8 mouse cellular contexts compared by ENCODE assay signal in genomic region chr13:97007501-97008265, GRCm38 (mm10). TPM values are rescaled to one million over a fixed set of nuclear protein-coding genes. Genes with fewer than 3 reads are reported as not detected.
DNase-seq lines count a peak whose midpoint lies in the region; ATAC-seq lines count a peak whose summit lies in the region.

No protein-coding gene starts in this region.

- no peaks in the 10 kb centered on the region for H3K9me3 ChIP-seq in heart, embryonic 14.5 days (ENCODE audit: control insufficient read depth, low read length)
- H3K9me3 ChIP-seq in embryonic facial prominence, embryonic 10.5 days, result no peaks in the 10 kb centered on the region
- no peaks in the 10 kb centered on the region for H3K9me3 ChIP-seq in hindbrain, embryonic 14.5 days (ENCODE audit: control insufficient read depth, low read length)
- no peaks in the 10 kb centered on the region for H3K9me3 ChIP-seq in liver, embryonic 13.5 days (replicated peaks)

- peaks cover 0 to 8% of the 10 kb centered on the region in 2 experiments; a peak in 2 of 4 replicates for H3K4me1 ChIP-seq in heart, embryonic 14.5 days (ENCODE audit: control insufficient read depth in 2 of 2, insufficient read depth in 2 of 2, low read length in 2 of 2)
- peaks cover 8% of the 10 kb centered on the region; the same call in 1 of the 2 replicates for H3K4me1 ChIP-seq in embryonic facial prominence, embryonic 10.5 days
- no peaks in the 10 kb centered on the region for H3K4me1 ChIP-seq in hindbrain, embryonic 14.5 days (replicated peaks; ENCODE audit: control insufficient read depth, insufficient read depth, low read length)
- peaks cover 20% of the 10 kb centered on the region for H3K4me1 ChIP-seq in liver, embryonic 13.5 days (replicated peaks)

- H3K4me3 ChIP-seq in heart, embryonic 14.5 days (ENCODE audit: control insufficient read depth in 1 of 2, insufficient read depth in 1 of 2, low read depth in 1 of 2, low read length in 2 of 2), result peak overlapping the region; percentile 49 to 51
- peak overlapping the region; percentile 58 for H3K4me3 ChIP-seq in embryonic facial prominence, embryonic 10.5 days
- peak overlapping the region; percentile 35 for H3K4me3 ChIP-seq in hindbrain, embryonic 14.5 days (replicated peaks; ENCODE audit: low read length)
- peak overlapping the region; percentile 53 for H3K4me3 ChIP-seq in liver, embryonic 13.5 days (replicated peaks)

- H3K9ac ChIP-seq in heart, embryonic 14.5 days (ENCODE audit: low read length), result peak overlapping the region; percentile 25
- peak overlapping the region; percentile 47 for H3K9ac ChIP-seq in hindbrain, embryonic 14.5 days
- H3K9ac ChIP-seq in liver, embryonic 13.5 days, result peak overlapping the region; percentile 59

- peak overlapping the region; percentile 94 for H3K4me2 ChIP-seq in heart, embryonic 14.5 days (ENCODE audit: low read length)
- peak overlapping the region; percentile 75 for H3K4me2 ChIP-seq in hindbrain, embryonic 14.5 days (replicated peaks)
- H3K4me2 ChIP-seq in liver, embryonic 13.5 days, result peak overlapping the region; percentile 80

- no peaks in the 10 kb centered on the region for H3K27me3 ChIP-seq in heart, embryonic 14.5 days (ENCODE audit: control insufficient read depth, insufficient read depth, low read length)
- H3K27me3 ChIP-seq in embryonic facial prominence, embryonic 10.5 days (replicated peaks; ENCODE audit: low read depth, poor library complexity, severe bottlenecking), result peaks cover 11% of the 10 kb centered on the region
- no peaks in the 10 kb centered on the region for H3K27me3 ChIP-seq in hindbrain, embryonic 14.5 days (ENCODE audit: control insufficient read depth, insufficient read depth, low read length)
- H3K27me3 ChIP-seq in liver, embryonic 13.5 days, result peaks cover 6% of the 10 kb centered on the region

- no peaks in the 10 kb centered on the region for H3K36me3 ChIP-seq in heart, embryonic 14.5 days (ENCODE audit: control insufficient read depth, insufficient read depth, low read length)
- H3K36me3 ChIP-seq in embryonic facial prominence, embryonic 10.5 days (replicated peaks), result no peaks in the 10 kb centered on the region
- H3K36me3 ChIP-seq in hindbrain, embryonic 14.5 days (replicated peaks; ENCODE audit: control insufficient read depth, insufficient read depth), result no peaks in the 10 kb centered on the region
- no peaks in the 10 kb centered on the region for H3K36me3 ChIP-seq in liver, embryonic 13.5 days

- 3% methylated on average over 18 of the region's 21 CpGs for WGBS in heart, embryonic 14.5 days
- WGBS in embryonic facial prominence, embryonic 10.5 days, result 2% methylated on average over 19 of the region's 21 CpGs
- WGBS in hindbrain, embryonic 14.5 days, result 2% methylated on average over 17 of the region's 21 CpGs
- WGBS in liver, embryonic 13.5 days (ENCODE audit: insufficient replicate concordance), result under 1% methylated on average over 18 of the region's 21 CpGs

- ATAC-seq in heart, embryonic 14.5 days (ENCODE audit: insufficient number of reproducible peaks, insufficient read depth, low FRiP score, low read depth), result no peak; the same call in 1 of the 2 replicates
- ATAC-seq in hindbrain, embryonic 14.5 days (ENCODE audit: low FRiP score), result peak; percentile 86
- peak; percentile 92 for ATAC-seq in liver, embryonic 13.5 days (ENCODE audit: low read depth)

- no peak overlapping the region for H3K27ac ChIP-seq in heart, embryonic 14.5 days (replicated peaks in 1 of 2; ENCODE audit: control insufficient read depth in 1 of 2, insufficient read depth in 1 of 2, low read depth in 2 of 2, low read length in 2 of 2)
- peak overlapping the region; percentile 45 for H3K27ac ChIP-seq in embryonic facial prominence, embryonic 10.5 days (replicated peaks)
- peak overlapping the region; percentile 62 for H3K27ac ChIP-seq in hindbrain, embryonic 14.5 days
- 0 out of 2 replicates have a peak overlapping the region, but pooled peaks have one; percentile 53 for H3K27ac ChIP-seq in liver, embryonic 13.5 days

- DNase-seq in heart, adult 9 months (ENCODE audit: low spot score in 2 of 2), result no peak
- peak; percentile 26 for DNase-seq in MN1 (ENCODE audit: low spot score)
- peak; percentile 59 for DNase-seq in embryonic facial prominence, embryonic 10.5 days (ENCODE audit: low spot score)
- DNase-seq in hindbrain, embryonic 14.5 days (ENCODE audit: low spot score), result peak; percentile 69
- DNase-seq in liver, embryonic 13.5 days, result peak; percentile 73
- peak; percentile 34 for DNase-seq in right cerebral cortex, postnatal 25 days
- DNase-seq in ovary, postnatal 14 days (ENCODE audit: low spot score), result no peak

RNA-seq across cellular contexts. Expression of gene 1700029F12Rik, which starts 26.5 kb away (rescaled TPM):
- polyA plus RNA-seq in heart, embryonic 14.5 days (2014; fragmentation: Nextera tagmentation; extraction: Ambion mirVana), result not detected in 2 replicates
- not detected in 2 replicates for polyA plus RNA-seq in embryonic facial prominence, embryonic 10.5 days (2016; fragmentation: Nextera tagmentation; extraction: Ambion mirVana)
- polyA plus RNA-seq in hindbrain, embryonic 14.5 days (2014; fragmentation: Nextera tagmentation; extraction: Ambion mirVana), result not detected in 2 replicates
- polyA plus RNA-seq in liver, embryonic 13.5 days (2015; fragmentation: Nextera tagmentation; extraction: Ambion mirVana), result not detected in 2 replicates

RNA-seq across cellular contexts. Expression of gene Fam169a, which starts 59.4 kb away (rescaled TPM):
- polyA plus RNA-seq in heart, embryonic 14.5 days (2014; fragmentation: Nextera tagmentation; extraction: Ambion mirVana), result 6.8 and 7.1 TPM in 2 replicates
- polyA plus RNA-seq in embryonic facial prominence, embryonic 10.5 days (2016; fragmentation: Nextera tagmentation; extraction: Ambion mirVana), result 8.5 and 9.6 TPM in 2 replicates
- polyA plus RNA-seq in hindbrain, embryonic 14.5 days (2014; fragmentation: Nextera tagmentation; extraction: Ambion mirVana), result 38.3 and 46.3 TPM in 2 replicates
- 2.1 and 2.3 TPM in 2 replicates for polyA plus RNA-seq in liver, embryonic 13.5 days (2015; fragmentation: Nextera tagmentation; extraction: Ambion mirVana)

Comparison
In these comparisons a context has a peak if more than half of its experiments do, and no peak if none do; other contexts are left out.
1. H3K27ac ChIP-seq: peak in embryonic facial prominence, embryonic 10.5 days (single experiment), hindbrain, embryonic 14.5 days (single experiment) and liver, embryonic 13.5 days (single experiment); none in heart, embryonic 14.5 days (0 of 2).
2. DNase-seq: peak in MN1 (single experiment), embryonic facial prominence, embryonic 10.5 days (single experiment), hindbrain, embryonic 14.5 days (single experiment), liver, embryonic 13.5 days (single experiment) and right cerebral cortex, postnatal 25 days (single experiment); none in heart, adult 9 months (0 of 2) and ovary, postnatal 14 days (single experiment).
3. Peak in every context shown above with its lines, with median percentiles within 50 percentile points of each other: H3K4me2 ChIP-seq, H3K4me3 ChIP-seq and H3K9ac ChIP-seq.